Mouse (Mus musculus) MEL (cell line): ENCODE measurements around the gene Nosip. TPM values are rescaled to one million over a fixed set of nuclear protein-coding genes. Genes with fewer than 3 reads are reported as not detected.
A peak's percentile ranks its signal among the peaks of the same experiment; 100 is the strongest.

ENCODE experiments used
- DNase-seq: peaks from one replicate; pipeline ENCODE4 v3.0.0; 2011; ENCODE audit warnings: low read depth, low spot score
- H3K27ac ChIP-seq: 2 replicates; pipeline ENCODE4 v1.5.1; 2012; ENCODE audit warnings: low read depth, mild to moderate bottlenecking, control low read depth, low read length, moderate library complexity; ENCODE audit not compliant: control insufficient read depth
- H3K27me3 ChIP-seq, 2 experiments: fragments of 150-350 bp in 1 of 2; sonication (generic) in 1 of 2; 2 replicates each; pipeline ENCODE4 v1.6.1; 2012; ENCODE audit warnings: low read length in 2 of 2, mild to moderate bottlenecking in 2 of 2, improper control_type of control experiment in 1 of 2, moderate library complexity in 1 of 2; ENCODE audit not compliant: insufficient read depth in 2 of 2, control insufficient read depth in 1 of 2
- H3K36me3 ChIP-seq, 2 experiments: 2 replicates each; pipeline ENCODE4 v1.6.1; 2012 to 2014; ENCODE audit warnings: low read length in 2 of 2, improper control_type of control experiment in 1 of 2, inconsistent platforms in 1 of 2, mild to moderate bottlenecking in 1 of 2; ENCODE audit not compliant: insufficient read depth in 2 of 2, control insufficient read depth in 1 of 2
- H3K4me1 ChIP-seq, 2 experiments: fragments of 150-350 bp in 1 of 2; sonication (generic) in 1 of 2; 2 replicates each; pipeline ENCODE4 v1.6.1; 2012; ENCODE audit warnings: low read length in 2 of 2, improper control_type of control experiment in 1 of 2, mild to moderate bottlenecking in 1 of 2; ENCODE audit not compliant: insufficient read depth in 2 of 2, control insufficient read depth in 1 of 2
- H3K4me3 ChIP-seq, 2 experiments: fragments of 150-350 bp in 1 of 2; sonication (generic) in 1 of 2; 2 replicates each; pipeline ENCODE4 v1.5.1; 2012; ENCODE audit warnings: low read depth in 2 of 2, low read length in 2 of 2, mild to moderate bottlenecking in 2 of 2, moderate library complexity in 2 of 2, control low read depth in 1 of 2, improper control_type of control experiment in 1 of 2; ENCODE audit not compliant: control insufficient read depth in 1 of 2, insufficient read depth in 1 of 2
- H3K79me2 ChIP-seq: 2 replicates; pipeline ENCODE4 v1.6.1; 2012; ENCODE audit warnings: mild to moderate bottlenecking, low read length, moderate library complexity; ENCODE audit not compliant: control insufficient read depth, poor library complexity, insufficient read depth
- H3K9ac ChIP-seq: 2 replicates; pipeline ENCODE4 v1.6.1; 2012; ENCODE audit warnings: low read depth, mild to moderate bottlenecking, control low read depth, low read length, moderate library complexity; ENCODE audit not compliant: control insufficient read depth, poor library complexity, severe bottlenecking
- H3K9me3 ChIP-seq: fragments of 150-350 bp; sonication (generic); replicated peaks from 2 replicates; pipeline ENCODE4 v1.6.1; 2012; ENCODE audit warnings: mild to moderate bottlenecking, low read length, improper control_type of control experiment, moderate library complexity; ENCODE audit not compliant: insufficient read depth
- BHLHE40 ChIP-seq: IDR thresholded peaks from 2 replicates; pipeline ENCODE4 v1.6.1; 2012; ENCODE audit warnings: low read depth, mild to moderate bottlenecking, inconsistent platforms, low read length, improper control_type of control experiment, borderline replicate concordance
- CHD1 ChIP-seq: IDR thresholded peaks from 2 replicates; pipeline ENCODE4 v1.6.1; 2012; ENCODE audit warnings: low read depth, mild to moderate bottlenecking, inconsistent platforms, low read length, improper control_type of control experiment
- CHD2 ChIP-seq: IDR thresholded peaks from 2 replicates; pipeline ENCODE4 v1.6.1; 2011; ENCODE audit warnings: low read length, improper control_type of control experiment
- CTCF ChIP-seq, 3 experiments: IDR thresholded peaks in 2 of 3; conservative IDR thresholded peaks in 1 of 3; 2 replicates each; pipeline ENCODE4 v1.5.1; 2011 to 2012; ENCODE audit warnings: low read length in 3 of 3, low read depth in 2 of 3, mild to moderate bottlenecking in 2 of 3, improper control_type of control experiment in 1 of 3, inconsistent platforms in 1 of 3, mixed read lengths in 1 of 3, moderate library complexity in 1 of 3; ENCODE audit not compliant: control insufficient read depth in 1 of 3, insufficient read depth in 1 of 3, poor library complexity in 1 of 3, severe bottlenecking in 1 of 3
- E2F4 ChIP-seq: IDR thresholded peaks from 2 replicates; pipeline ENCODE4 v1.6.1; 2011; ENCODE audit warnings: low read depth, low read length, improper control_type of control experiment, borderline replicate concordance
- ELF1 ChIP-seq: IDR thresholded peaks from 2 replicates; pipeline ENCODE4 v1.6.1; 2014; ENCODE audit warnings: low read depth, mild to moderate bottlenecking, inconsistent platforms, low read length, improper control_type of control experiment, moderate library complexity
- EP300 ChIP-seq, 2 experiments: IDR thresholded peaks; 2 replicates each; pipeline ENCODE4 v1.6.1; 2011; ENCODE audit warnings: improper control_type of control experiment in 2 of 2, low read length in 2 of 2, low read depth in 1 of 2, mild to moderate bottlenecking in 1 of 2
- ETS1 ChIP-seq: IDR thresholded peaks from 2 replicates; pipeline ENCODE4 v1.6.1; 2012; ENCODE audit warnings: low read depth, mild to moderate bottlenecking, inconsistent platforms, low read length, improper control_type of control experiment, moderate library complexity
- GABPA ChIP-seq: IDR thresholded peaks from 2 replicates; pipeline ENCODE4 v1.6.1; 2012; ENCODE audit warnings: low read depth, mild to moderate bottlenecking, inconsistent platforms, low read length, improper control_type of control experiment, moderate library complexity
- GATA1 ChIP-seq: IDR thresholded peaks from 2 replicates; pipeline ENCODE4 v1.6.1; 2011; ENCODE audit warnings: low read depth, low read length, improper control_type of control experiment
- HCFC1 ChIP-seq: IDR thresholded peaks from 2 replicates; pipeline ENCODE4 v1.6.1; 2012; ENCODE audit warnings: low read depth, mild to moderate bottlenecking, inconsistent platforms, low read length, improper control_type of control experiment, moderate library complexity
- JUND ChIP-seq: IDR thresholded peaks from 2 replicates; pipeline ENCODE4 v1.6.1; 2011; ENCODE audit warnings: low read depth, mild to moderate bottlenecking, improper control_type of control experiment, low read length
- KAT2A ChIP-seq: conservative IDR thresholded peaks from 2 replicates; pipeline ENCODE4 v1.6.1; 2012; ENCODE audit warnings: low read depth, low read length, improper control_type of control experiment, inconsistent platforms
- MAFK ChIP-seq: IDR thresholded peaks from 2 replicates; pipeline ENCODE4 v1.6.1; 2011; ENCODE audit warnings: low read depth, mild to moderate bottlenecking, low read length, improper control_type of control experiment, borderline replicate concordance
- MAX ChIP-seq: IDR thresholded peaks from 2 replicates; pipeline ENCODE4 v1.6.1; 2011; ENCODE audit warnings: low read length, improper control_type of control experiment
- MAZ ChIP-seq: IDR thresholded peaks from 2 replicates; pipeline ENCODE4 v1.6.1; 2012; ENCODE audit warnings: low read depth, mild to moderate bottlenecking, inconsistent platforms, low read length, improper control_type of control experiment
- MXI1 ChIP-seq: IDR thresholded peaks from 2 replicates; pipeline ENCODE4 v1.6.1; 2011; ENCODE audit warnings: mild to moderate bottlenecking, low read depth, low read length, improper control_type of control experiment
- MYB ChIP-seq: IDR thresholded peaks from 2 replicates; pipeline ENCODE4 v1.6.1; 2011; ENCODE audit warnings: mild to moderate bottlenecking, low read depth, low read length, improper control_type of control experiment
- MYC ChIP-seq: IDR thresholded peaks from 2 replicates; pipeline ENCODE4 v1.6.1; 2011; ENCODE audit warnings: low read depth, mild to moderate bottlenecking, low read length, improper control_type of control experiment, moderate library complexity
- NELFE ChIP-seq: IDR thresholded peaks from 2 replicates; pipeline ENCODE4 v1.6.1; 2011; ENCODE audit warnings: low read depth, low read length, improper control_type of control experiment
- NRF1 ChIP-seq: IDR thresholded peaks from 2 replicates; pipeline ENCODE4 v1.6.1; 2014; ENCODE audit warnings: low read depth, mild to moderate bottlenecking, inconsistent platforms, low read length, improper control_type of control experiment, moderate library complexity; ENCODE audit not compliant: poor library complexity, insufficient read depth, severe bottlenecking
- POLR2A ChIP-seq, 2 experiments: IDR thresholded peaks; 2 replicates each; pipeline ENCODE4 v1.6.1; 2011 to 2012; ENCODE audit warnings: low read length in 2 of 2, mild to moderate bottlenecking in 2 of 2, control low read depth in 1 of 2, improper control_type of control experiment in 1 of 2, low read depth in 1 of 2, moderate library complexity in 1 of 2; ENCODE audit not compliant: control insufficient read depth in 1 of 2, insufficient read depth in 1 of 2, poor library complexity in 1 of 2
- POLR2AphosphoS2 ChIP-seq: IDR thresholded peaks from 2 replicates; pipeline ENCODE4 v1.6.1; 2011; ENCODE audit warnings: low read length, improper control_type of control experiment
- POLR2AphosphoS5 ChIP-seq: IDR thresholded peaks from 2 replicates; pipeline ENCODE4 v1.6.1; 2012; ENCODE audit warnings: low read depth, borderline replicate concordance, mild to moderate bottlenecking, inconsistent platforms, low read length, moderate library complexity, mixed read lengths
- RAD21 ChIP-seq: IDR thresholded peaks from 2 replicates; pipeline ENCODE4 v1.6.1; 2011; ENCODE audit warnings: mild to moderate bottlenecking, low read depth, low read length, improper control_type of control experiment
- SIN3A ChIP-seq: IDR thresholded peaks from 2 replicates; pipeline ENCODE4 v1.6.1; 2012; ENCODE audit warnings: low read length, improper control_type of control experiment, inconsistent platforms
- TAL1 ChIP-seq: IDR thresholded peaks from 2 replicates; pipeline ENCODE4 v1.6.1; 2012; ENCODE audit warnings: mild to moderate bottlenecking, inconsistent platforms, low read length, moderate library complexity, mixed read lengths
- TBP ChIP-seq: IDR thresholded peaks from 2 replicates; pipeline ENCODE4 v1.8.0; 2011; ENCODE audit warnings: low read depth, low read length, improper control_type of control experiment
- TCF12 ChIP-seq: IDR thresholded peaks from 2 replicates; pipeline ENCODE4 v1.6.1; 2014; ENCODE audit warnings: low read depth, mild to moderate bottlenecking, inconsistent platforms, low read length, improper control_type of control experiment, moderate library complexity
- UBTF ChIP-seq: IDR thresholded peaks from 2 replicates; pipeline ENCODE4 v1.6.1; 2012; ENCODE audit warnings: low read depth, mild to moderate bottlenecking, inconsistent platforms, low read length, improper control_type of control experiment, moderate library complexity, borderline replicate concordance; ENCODE audit not compliant: insufficient read depth
- USF1 ChIP-seq: IDR thresholded peaks from 2 replicates; pipeline ENCODE4 v1.6.1; 2014; ENCODE audit warnings: low read depth, mild to moderate bottlenecking, inconsistent platforms, low read length, improper control_type of control experiment, moderate library complexity
- USF2 ChIP-seq, 2 experiments: IDR thresholded peaks; 2 replicates each; pipeline ENCODE4 v1.6.1; 2011 to 2012; ENCODE audit warnings: improper control_type of control experiment in 2 of 2, low read length in 2 of 2, borderline replicate concordance in 1 of 2, inconsistent platforms in 1 of 2, low read depth in 1 of 2, mild to moderate bottlenecking in 1 of 2; ENCODE audit not compliant: insufficient read depth in 1 of 2
- ZC3H11A ChIP-seq: IDR thresholded peaks from 2 replicates; pipeline ENCODE4 v1.6.1; 2012; ENCODE audit warnings: low read depth, mild to moderate bottlenecking, inconsistent platforms, low read length, improper control_type of control experiment
- ZKSCAN1 ChIP-seq: IDR thresholded peaks from 2 replicates; pipeline ENCODE4 v1.6.1; 2012; ENCODE audit warnings: low read depth, mild to moderate bottlenecking, inconsistent platforms, low read length, improper control_type of control experiment, moderate library complexity
- ZNF384 ChIP-seq: IDR thresholded peaks from 2 replicates; pipeline ENCODE4 v1.6.1; 2012; ENCODE audit warnings: low read depth, mild to moderate bottlenecking, inconsistent platforms, low read length, improper control_type of control experiment
- polyA plus RNA-seq, 2 experiments: library from polyadenylated mRNA; stranded (reverse) in 1 of 2; unstranded in 1 of 2; fragments of >175 nt in 1 of 2; fragments of >200 nt in 1 of 2; gene quantifications; 2 replicates each; pipeline versions ENCODE4 v1.2.1 to v1.2.4; 2012; ENCODE audit warnings: low replicate concordance in 2 of 2, low read depth in 1 of 2; ENCODE audit not compliant: insufficient read length in 2 of 2, insufficient read depth in 1 of 2, missing spikeins in 1 of 2
- total RNA-seq: library from RNA; depleted of rRNA; stranded (reverse); fragments of 300-350 nt; gene quantifications from 2 replicates; pipeline ENCODE4 v1.2.3, GENCODE M21; 2012; rRNA removed

The Nosip gene
- total RNA-seq (49.9 and 50.7 TPM in 2 replicates), polyA plus RNA-seq (10 to 100 TPM in 1 of 2 experiments, not detected in 1; 78.9 TPM)

- Histone ChIP-seq H3K9ac (peak within 1 kb of the TSS; percentile 76), H3K27ac (peak within 1 kb of the TSS; percentile 87), H3K27me3 (no peaks in the 10 kb centered on the region), H3K4me1 (peaks cover 2 to 16% of the 10 kb centered on the region in 2 experiments; a peak in 3 of 4 replicates), H3K79me2 (peaks cover 31% of the 10 kb centered on the region), H3K4me3 (peak within 1 kb of the TSS; percentile 73 to 79), H3K9me3 (no peaks in the 10 kb centered on the region), H3K36me3 (peaks cover 0 to 17% of the 10 kb centered on the region in 2 experiments; a peak in 2 of 4 replicates)
- DNase-seq: peak; percentile 100
- TF ChIP-seq MYC (peak; percentile 85), POLR2AphosphoS2 (peak; percentile 82; the same call in 1 of the 2 replicates), E2F4 (no peak; the same call in 1 of the 2 replicates), USF1 (peak; percentile 39; the same call in 1 of the 2 replicates), HCFC1 (peak; percentile 90), RAD21 (no peak), POLR2A (IDR thresholded peaks at IDR 0.05; ENCODE audit: control insufficient read depth in 1 of 2, insufficient read depth in 1 of 2, low read depth in 1 of 2, low read length in 2 of 2, poor library complexity in 1 of 2) (peak; percentile 58 to 96; a peak in 3 of 4 replicates), CHD1 (no peak), SIN3A (peak; percentile 97), MXI1 (peak; percentile 88), NELFE (peak; percentile 86), UBTF (no peak), JUND (no peak), MAX (peak; percentile 69), GABPA (no peak), CHD2 (peak; percentile 50; the same call in 1 of the 2 replicates), EP300 (IDR thresholded peaks at IDR 0.05; ENCODE audit: low read depth in 1 of 2, low read length in 2 of 2) (peak in 1 of 2 experiments; percentile 44; a peak in 1 of 4 replicates), ELF1 (peak; percentile 94), GATA1 (no peak), CTCF (IDR thresholded peaks at IDR 0.05 in 2 of 3, conservative IDR thresholded peaks at IDR 0.05 in 1 of 3; ENCODE audit: control insufficient read depth in 1 of 3, insufficient read depth in 1 of 3, low read depth in 2 of 3, low read length in 3 of 3, poor library complexity in 1 of 3, severe bottlenecking in 1 of 3) (no peak), ZC3H11A (no peak), MYB (peak; percentile 58), ZKSCAN1 (no peak), TAL1 (no peak), KAT2A (peak; percentile 81), BHLHE40 (no peak), ZNF384 (peak; percentile 71), ETS1 (peak; percentile 52), TBP (peak; percentile 87), USF2 (IDR thresholded peaks at IDR 0.05; ENCODE audit: borderline replicate concordance in 1 of 2, insufficient read depth in 1 of 2, low read depth in 1 of 2, low read length in 2 of 2) (no peak), NRF1 (0 out of 2 replicates have a peak, but pooled peaks have one; percentile 18), MAFK (no peak), TCF12 (peak; percentile 81), MAZ (peak; percentile 94), POLR2AphosphoS5 (no peak)
Measured at GRCm38 (mm10) chr7:45062239-45062835, at the start of gene Nosip, which contains the start of gene Prrg2. TSS of gene Nosip (plus strand) at chr7:45062429. TSS of gene Prrg2 (minus strand) at chr7:45062677.
